ENCODE assay signal across 17 mouse cellular contexts in the genomic region with DNA sequence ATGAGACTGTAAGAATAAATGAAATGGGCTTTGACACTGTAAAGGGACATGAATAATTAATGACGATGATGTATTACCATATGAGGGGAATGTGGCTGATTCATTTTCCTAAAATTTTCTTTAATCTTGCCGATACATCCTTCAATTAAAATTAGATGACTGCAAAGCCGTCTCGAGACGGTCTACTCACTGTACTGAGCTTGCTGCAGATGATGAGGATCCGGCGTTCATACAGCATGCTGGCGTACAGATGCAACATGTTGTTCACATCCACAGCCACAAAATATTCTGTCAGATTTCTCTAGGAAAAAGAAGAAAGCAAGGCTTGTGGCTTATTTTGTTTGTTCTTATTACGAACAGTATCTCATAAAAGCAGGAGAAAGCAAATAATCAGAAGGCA.
"Had no signal": no experiment of that assay in that cellular context is flagged by ENCODE, and none has a peak within 500 bp of the region (broad histone marks: within the 10 kb centered on the region; RNA-seq: fewer than 3 reads in every experiment).

No protein-coding gene starts in this region.

- DNase-seq: liver, embryonic 13.5 days; liver, postnatal 0 days; lung, adult 2 months; lung, postnatal 10 days; lung, postnatal 36 days; right cerebral cortex, postnatal 14 days; thymus, adult 2 months; thymus, postnatal 25 days; thymus, postnatal 4 days had no signal

- H3K9me3 ChIP-seq: liver, embryonic 13.5 days; liver, embryonic 15.5 days; megakaryocyte, embryonic 14.5 days; midbrain, embryonic 13.5 days; neural tube, embryonic 12.5 days; stomach, embryonic 15.5 days had no signal

- H3K36me3 ChIP-seq: liver, embryonic 13.5 days; liver, embryonic 15.5 days; midbrain, embryonic 13.5 days; neural tube, embryonic 12.5 days; stomach, embryonic 15.5 days had no signal

- H3K4me2 ChIP-seq: liver, embryonic 11.5 days; liver, embryonic 13.5 days; liver, embryonic 15.5 days; midbrain, embryonic 13.5 days; neural tube, embryonic 12.5 days; stomach, embryonic 15.5 days had no signal

- H3K4me3 ChIP-seq: liver, embryonic 13.5 days; liver, embryonic 15.5 days; megakaryocyte, embryonic 14.5 days; midbrain, embryonic 13.5 days; neural tube, embryonic 12.5 days; stomach, embryonic 15.5 days had no signal

- H3K27me3 ChIP-seq: liver, embryonic 13.5 days; liver, embryonic 15.5 days; megakaryocyte, embryonic 14.5 days; neural tube, embryonic 12.5 days; stomach, embryonic 15.5 days had no signal

- ATAC-seq: liver, postnatal 0 days; midbrain, embryonic 13.5 days had no signal

- H3K4me1 ChIP-seq: liver, embryonic 13.5 days; liver, embryonic 15.5 days; neural tube, embryonic 12.5 days; stomach, embryonic 15.5 days had no signal

- H3K9ac ChIP-seq: liver, embryonic 13.5 days; liver, embryonic 15.5 days; liver, postnatal 0 days; midbrain, embryonic 13.5 days; neural tube, embryonic 12.5 days; stomach, embryonic 15.5 days had no signal

- H3K27ac ChIP-seq: liver, embryonic 13.5 days; liver, embryonic 15.5 days; macrophage; midbrain, embryonic 13.5 days; neural tube, embryonic 12.5 days; stomach, embryonic 15.5 days; stomach, postnatal 0 days had no signal
